Mouse (Mus musculus) A20 (cell line): ENCODE results near the gene Smco2.

Source experiments
- DNase-seq: peaks from one replicate; pipeline ENCODE4 v3.0.0-alpha.2; 2011; ENCODE audit warnings: low read depth, low spot score

The Smco2 gene

GRCm38 (mm10) chr6:146850050-146850449, at the start of gene Smco2:
Smco2 (plus strand) TSS chr6:146850104.
- no peak for DNase-seq

GRCm38 (mm10) chr6:146809991-146810390, 39.9 kb upstream of the Smco2 start:
- DNase-seq, result no peak

- DNase-seq, result no peak
Observed at GRCm38 (mm10) chr6:146813007-146813406, 36.9 kb upstream of the Smco2 start.

GRCm38 (mm10) chr6:146820177-146820965, 29.5 kb upstream of the Smco2 start:
- DNase-seq, result peak; percentile 96

GRCm38 (mm10) chr6:146821958-146822357, 27.9 kb upstream of the Smco2 start:
- no peak for DNase-seq

- peak; percentile 57 for DNase-seq
Observed at GRCm38 (mm10) chr6:146824727-146825486, 25.0 kb upstream of the Smco2 start.

- no peak for DNase-seq
Observed at GRCm38 (mm10) chr6:146825487-146825773, 24.5 kb upstream of the Smco2 start.

- DNase-seq, result no peak
Observed at GRCm38 (mm10) chr6:146831320-146831719, 18.6 kb upstream of the Smco2 start.

GRCm38 (mm10) chr6:146833485-146834314, 16.2 kb upstream of the Smco2 start:
- peak; percentile 49 for DNase-seq

GRCm38 (mm10) chr6:146834342-146834741, 15.6 kb upstream of the Smco2 start:
- no peak for DNase-seq

- no peak for DNase-seq
Observed at GRCm38 (mm10) chr6:146835784-146836183, 14.1 kb upstream of the Smco2 start.

GRCm38 (mm10) chr6:146837316-146837715, 12.6 kb upstream of the Smco2 start:
- no peak for DNase-seq

- DNase-seq, result no peak
Observed at GRCm38 (mm10) chr6:146838366-146838765, 11.5 kb upstream of the Smco2 start.

- no peak for DNase-seq
Observed at GRCm38 (mm10) chr6:146838863-146839262, 11.0 kb upstream of the Smco2 start.

GRCm38 (mm10) chr6:146844867-146845266, 5.0 kb upstream of the Smco2 start:
- no peak for DNase-seq

- peak; percentile 47 for DNase-seq
Observed at GRCm38 (mm10) chr6:146845347-146845746, 4.6 kb upstream of the Smco2 start.

- DNase-seq, result peak; percentile 70
Observed at GRCm38 (mm10) chr6:146845961-146846750, 3.7 kb upstream of the Smco2 start.

GRCm38 (mm10) chr6:146847402-146847801, 2.5 kb upstream of the Smco2 start:
- DNase-seq, result no peak

GRCm38 (mm10) chr6:146848281-146848680, 1.6 kb upstream of the Smco2 start:
- DNase-seq, result no peak

GRCm38 (mm10) chr6:146851916-146852315, 2.0 kb downstream of the Smco2 start:
- no peak for DNase-seq

GRCm38 (mm10) chr6:146852739-146853138, 2.8 kb downstream of the Smco2 start:
- no peak for DNase-seq
